Mouse (Mus musculus): ENCODE results near the gene Actr1b.

Actr1b gene

DNA sequence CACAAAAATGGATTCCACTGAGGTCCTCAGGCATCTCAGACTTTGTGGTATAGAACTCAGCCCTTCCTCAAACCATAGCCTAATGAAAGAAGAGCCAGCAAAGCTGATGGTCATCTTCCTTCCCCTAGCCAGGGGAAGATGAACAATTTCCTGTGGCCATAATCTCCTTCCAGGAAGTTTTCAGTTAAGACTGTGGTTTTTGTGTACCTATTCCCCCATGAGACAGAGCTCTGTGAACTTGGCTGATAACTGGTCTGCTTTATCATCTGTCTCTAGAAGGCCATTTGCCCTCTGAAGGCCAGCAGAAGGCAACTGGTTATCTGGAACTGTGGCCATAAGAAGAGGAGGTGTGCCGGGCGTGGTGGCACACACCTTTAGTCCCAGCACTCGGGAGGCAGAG is 58.0 kb downstream of the Actr1b start:
- DNase-seq (ENCODE audit: low read depth, low spot score): no peak

DNA sequence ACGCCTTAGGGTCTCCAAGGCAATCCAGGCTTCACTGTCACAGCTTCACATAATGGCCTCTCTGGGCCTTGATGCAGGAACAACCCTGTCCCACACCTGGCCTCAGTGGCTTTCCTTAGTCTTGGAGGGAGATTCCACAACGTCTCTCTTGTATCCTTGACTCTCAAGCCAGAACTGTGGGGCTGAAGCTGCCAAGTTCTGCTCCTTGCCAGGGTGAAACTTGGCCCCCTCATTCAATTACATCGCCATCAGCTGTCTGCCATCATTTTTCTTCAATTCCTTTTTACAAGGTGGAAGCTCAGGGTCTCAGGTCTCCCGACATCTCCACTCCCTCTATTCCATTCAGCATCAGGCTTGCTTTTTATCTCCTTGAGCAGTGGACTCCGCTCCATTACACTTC is 59.2 kb downstream of the Actr1b start:
- DNase-seq (ENCODE audit: low read depth, low spot score): no peak
